33 mouse cellular contexts compared by ENCODE assay signal in the genomic region with DNA sequence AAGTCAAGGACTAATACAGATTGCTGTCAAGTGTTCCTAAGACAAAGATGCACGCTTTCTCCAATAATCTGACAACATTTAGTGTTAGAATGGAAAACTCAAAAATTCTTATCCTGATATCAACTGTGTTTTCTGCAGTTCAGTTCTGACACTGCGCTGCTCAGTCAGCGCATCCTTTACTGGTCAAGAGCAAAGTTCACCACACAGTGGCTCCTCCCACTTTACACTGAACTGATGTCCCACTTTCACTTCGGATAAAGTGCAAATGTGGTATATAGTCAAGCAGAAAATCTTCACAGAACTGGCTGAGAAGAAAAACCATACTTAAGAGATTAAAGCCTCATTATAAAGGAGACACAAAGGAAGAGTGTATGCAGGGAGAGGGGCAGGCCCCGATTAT. TPM values are rescaled to one million over a fixed set of nuclear protein-coding genes. Genes with fewer than 3 reads are reported as not detected.
DNase-seq lines count a peak whose midpoint lies in the region; ATAC-seq and TF ChIP-seq lines count a peak whose summit lies in the region.
"Had no signal": no experiment of that assay in that cellular context is flagged by ENCODE, and none has a peak within 500 bp of the region (broad histone marks: within the 10 kb centered on the region; RNA-seq: fewer than 3 reads in every experiment).

No protein-coding gene starts in this region.

- no peaks in the 10 kb centered on the region for H3K36me3 ChIP-seq in heart, adult 2 months (ENCODE audit: control insufficient read depth, insufficient read depth, low read length)
- H3K36me3 ChIP-seq in kidney, adult 2 months (ENCODE audit: control insufficient read depth, insufficient read depth, low read length): no peaks in the 10 kb centered on the region
- H3K36me3 ChIP-seq in kidney, embryonic 15.5 days: no peaks in the 10 kb centered on the region
- H3K36me3 ChIP-seq: G1E; intestine, embryonic 15.5 days; limb, embryonic 12.5 days; neural tube, embryonic 12.5 days had no signal

- no peaks in the 10 kb centered on the region for H3K9me3 ChIP-seq in kidney, embryonic 15.5 days (replicated peaks)
- H3K9me3 ChIP-seq: forebrain, embryonic 13.5 days; G1E; intestine, embryonic 15.5 days; limb, embryonic 12.5 days; neural tube, embryonic 12.5 days had no signal

- ATAC-seq in kidney, embryonic 15.5 days (replicated peaks; ENCODE audit: low FRiP score): no peak
- ATAC-seq: forebrain, embryonic 13.5 days; intestine, embryonic 15.5 days; midbrain, embryonic 16.5 days had no signal

- WGBS in heart, adult 2 months: 86% methylated on average over 5 of the region's 5 CpGs
- WGBS in kidney, adult 2 months: 69% methylated on average over 5 of the region's 5 CpGs
- 89% methylated on average over 5 of the region's 5 CpGs for WGBS in kidney, embryonic 15.5 days

- no peak for TF ChIP-seq POLR2A in heart, adult 2 months (IDR thresholded peaks at IDR 0.05; ENCODE audit: insufficient read depth, low read depth, low read length)
- no peak for TF ChIP-seq POLR2A in kidney, adult 2 months (IDR thresholded peaks at IDR 0.05; ENCODE audit: low read depth, low read length)

- no peak for DNase-seq in heart, adult 2 months
- DNase-seq in heart, adult 11 months: no peak
- DNase-seq in kidney, adult 2 months: peak; percentile 80
- DNase-seq in kidney, adult 8-10 months: peak; percentile 64 to 65
- DNase-seq in kidney, postnatal 36 days: peak; percentile 72 to 75
- DNase-seq in embryo, embryonic 9.5 days (ENCODE audit: extremely low spot score): no peak
- DNase-seq: adrenal gland, adult 8-10 months; cerebellum, adult 8-10 months; lung, embryonic 14.5 days; right cerebral cortex, adult 18-20 months; thymus, adult 18-20 months; thymus, postnatal 36 days had no signal

- no peaks in the 10 kb centered on the region for H3K4me1 ChIP-seq in heart, adult 2 months (ENCODE audit: control insufficient read depth, insufficient read depth, low read length)
- no peaks in the 10 kb centered on the region; the same call in 1 of the 2 replicates for H3K4me1 ChIP-seq in kidney, adult 2 months (ENCODE audit: control insufficient read depth, insufficient read depth, low read length)
- H3K4me1 ChIP-seq in kidney, embryonic 15.5 days: no peaks in the 10 kb centered on the region
- H3K4me1 ChIP-seq: forebrain, embryonic 13.5 days; intestine, embryonic 15.5 days; neural tube, embryonic 12.5 days had no signal

- TF ChIP-seq EP300 in heart, adult 2 months (IDR thresholded peaks at IDR 0.05; ENCODE audit: insufficient read depth, low read depth, low read length): no peak

- no peaks in the 10 kb centered on the region for H3K79me2 ChIP-seq in heart, adult 2 months (replicated peaks; ENCODE audit: control insufficient read depth, insufficient read depth, low read length)

- peak overlapping the region; percentile 66 for H3K27ac ChIP-seq in heart, adult 2 months
- H3K27ac ChIP-seq in kidney, adult 2 months (ENCODE audit: insufficient read depth, low read depth, low read length): peak overlapping the region; percentile 96
- H3K27ac ChIP-seq in kidney, embryonic 15.5 days: no peak overlapping the region
- H3K27ac ChIP-seq: forebrain, embryonic 13.5 days; intestine, embryonic 15.5 days; limb, embryonic 12.5 days; liver, embryonic 14.5 days; neural tube, embryonic 12.5 days; stomach, postnatal 0 days had no signal

- no peak overlapping the region for H3K4me3 ChIP-seq in heart, adult 2 months
- no peak overlapping the region for H3K4me3 ChIP-seq in kidney, adult 2 months (ENCODE audit: insufficient read depth, low read depth, low read length)
- H3K4me3 ChIP-seq in kidney, embryonic 15.5 days (replicated peaks): no peak overlapping the region
- H3K4me3 ChIP-seq: forebrain, embryonic 13.5 days; intestine, embryonic 15.5 days; limb, embryonic 12.5 days; myocyte; neural tube, embryonic 12.5 days had no signal

- no peak overlapping the region for H3K4me2 ChIP-seq in kidney, embryonic 15.5 days
- H3K4me2 ChIP-seq: forebrain, embryonic 13.5 days; intestine, embryonic 15.5 days; limb, embryonic 12.5 days; lung, embryonic 14.5 days; midbrain, embryonic 11.5 days; neural tube, embryonic 12.5 days had no signal

- no peak overlapping the region for H3K9ac ChIP-seq in heart, adult 2 months (ENCODE audit: low read depth, low read length)
- no peak overlapping the region for H3K9ac ChIP-seq in kidney, embryonic 15.5 days
- H3K9ac ChIP-seq: forebrain, embryonic 13.5 days; intestine, embryonic 15.5 days; limb, embryonic 12.5 days; liver, embryonic 14.5 days; lung, embryonic 14.5 days; neural tube, embryonic 12.5 days had no signal

- TF ChIP-seq CTCF in heart, adult 2 months (IDR thresholded peaks at IDR 0.05): no peak
- TF ChIP-seq CTCF in kidney, adult 2 months (conservative IDR thresholded peaks at IDR 0.05; ENCODE audit: insufficient read depth, insufficient read length, low read depth, low read length): no peak

- intact Hi-C loops in heart, adult 2 months (cut with DNase I): no loop called here

- H3K27me3 ChIP-seq in heart, adult 2 months (ENCODE audit: control insufficient read depth, insufficient read depth, low read length): no peaks in the 10 kb centered on the region
- no peaks in the 10 kb centered on the region for H3K27me3 ChIP-seq in kidney, adult 2 months (replicated peaks; ENCODE audit: control insufficient read depth, insufficient read depth, low read length)
- no peaks in the 10 kb centered on the region for H3K27me3 ChIP-seq in kidney, embryonic 15.5 days
- H3K27me3 ChIP-seq: forebrain, embryonic 13.5 days; intestine, embryonic 15.5 days; limb, embryonic 12.5 days; neural tube, embryonic 12.5 days had no signal

RNA-seq across cellular contexts. Expression of gene Wrnip1, which starts 6.7 kb away (rescaled TPM):
- 10 to 100 TPM; 21.3 to 21.7 TPM for total RNA-seq in heart, adult 2 months (2021)
- polyA plus RNA-seq in heart, adult 2 months (2012; rRNA removed): 17.4 and 32.9 TPM in 2 replicates
- polyA plus RNA-seq in kidney, adult 2 months (2012; rRNA removed): 25.5 and 27.6 TPM in 2 replicates
- polyA plus RNA-seq in kidney, embryonic 15.5 days (2015; fragmentation: Nextera tagmentation; extraction: Ambion mirVana): 22.2 and 23.4 TPM in 2 replicates

RNA-seq across cellular contexts. Expression of gene D930007J09Rik, which starts 7.5 kb away (rescaled TPM):
- total RNA-seq in heart, adult 2 months (2021): not detected
- polyA plus RNA-seq in heart, adult 2 months (2012; rRNA removed): not detected in 2 replicates
- not detected in 2 replicates for polyA plus RNA-seq in kidney, adult 2 months (2012; rRNA removed)
- polyA plus RNA-seq in kidney, embryonic 15.5 days (2015; fragmentation: Nextera tagmentation; extraction: Ambion mirVana): not detected in 2 replicates
- total RNA-seq: G1E; gastrocnemius, postnatal 36 days; heart, adult 8-10 months; heart, postnatal 25 days; megakaryocyte progenitor cell, adult 5-6 weeks had no signal
- polyA plus RNA-seq: embryonic facial prominence, embryonic 11.5 days; forebrain, embryonic 13.5 days; G1E; heart, embryonic 14.5 days; hindbrain, embryonic 11.5 days; hindbrain, embryonic 16.5 days; intestine, embryonic 15.5 days; limb, embryonic 12.5 days; liver, embryonic 14.5 days; lung, embryonic 14.5 days; midbrain, embryonic 11.5 days; midbrain, embryonic 16.5 days; myocyte; neural tube, embryonic 12.5 days; spleen, adult 2 months; stomach, postnatal 0 days had no signal

RNA-seq across cellular contexts. Expression of gene Mylk4, which starts 11.4 kb away (rescaled TPM):
- total RNA-seq in heart, adult 2 months (2021): 100 to 1,000 TPM; 262 to 290 TPM
- 59.5 and 115 TPM in 2 replicates for polyA plus RNA-seq in heart, adult 2 months (2012; rRNA removed)
- 0.12 and 0.66 TPM in 2 replicates for polyA plus RNA-seq in kidney, adult 2 months (2012; rRNA removed)
- 0.64 and 1.0 TPM in 2 replicates for polyA plus RNA-seq in kidney, embryonic 15.5 days (2015; fragmentation: Nextera tagmentation; extraction: Ambion mirVana)
- total RNA-seq: left cerebral cortex, adult 18-20 months; megakaryocyte progenitor cell, adult 5-6 weeks had no signal
- polyA plus RNA-seq: forebrain, embryonic 13.5 days; G1E; lung, embryonic 14.5 days; midbrain, embryonic 11.5 days; spleen, adult 2 months had no signal

RNA-seq across cellular contexts. Expression of gene Serpinb1a, which starts 55.8 kb away (rescaled TPM):
- 1 to 10 TPM; 4.4 to 5.7 TPM for total RNA-seq in heart, adult 2 months (2021)
- 2.8 and 5.2 TPM in 2 replicates for polyA plus RNA-seq in heart, adult 2 months (2012; rRNA removed)
- polyA plus RNA-seq in kidney, adult 2 months (2012; rRNA removed): 6.9 and 7.7 TPM in 2 replicates
- polyA plus RNA-seq in kidney, embryonic 15.5 days (2015; fragmentation: Nextera tagmentation; extraction: Ambion mirVana): 12.4 and 13.4 TPM in 2 replicates
- polyA plus RNA-seq: G1E; hindbrain, embryonic 11.5 days had no signal

Comparison
In these comparisons a context has a peak if more than half of its experiments do, and no peak if none do; other contexts are left out.
1. DNase-seq: peak in kidney, adult 2 months (single experiment), kidney, adult 8-10 months (2 of 2) and kidney, postnatal 36 days (2 of 2); none in heart, adult 2 months (0 of 2), heart, adult 11 months (single experiment) and embryo, embryonic 9.5 days (single experiment).
2. RNA of gene Mylk4, which starts 11.4 kb away (polyA plus RNA-seq): 59.5 to 115 TPM in heart, adult 2 months; 0.12 to 0.66 TPM in kidney, adult 2 months and 0.64 to 1.0 TPM in kidney, embryonic 15.5 days; every median in the first group is over 10 times any median in the second.